Mouse (Mus musculus) liver, embryonic 14.5 days (tissue): ENCODE results near the gene Brsk1. TPM values are rescaled to one million over a fixed set of nuclear protein-coding genes. Genes with fewer than 3 reads are reported as not detected.
A peak's percentile ranks its signal among the peaks of the same experiment; 100 is the strongest.

Source experiments
- ATAC-seq: fragments of 200-750 bp; cut with Nextera tagmentation; 2 replicates; pipeline ENCODE4 v1.8.0; 2017; ENCODE audit warnings: moderate number of reproducible peaks, mild to moderate bottlenecking, moderate library complexity; ENCODE audit not compliant: insufficient read depth
- DNase-seq, 3 experiments: peaks; one replicate each; pipeline ENCODE4 v3.0.0-alpha.2; 2012 to 2013; ENCODE audit warnings: low read depth in 3 of 3, low spot score in 3 of 3
- H3K27ac ChIP-seq: fragments of 300-500 bp; sonication (generic); 2 replicates; pipeline ENCODE4 v1.5.1; 2014; ENCODE audit warnings: moderate library complexity, mild to moderate bottlenecking, control low read depth, inconsistent platforms
- H3K27me3 ChIP-seq: fragments of 300-500 bp; sonication (generic); 2 replicates; pipeline ENCODE4 v1.6.1; 2014; ENCODE audit warnings: mild to moderate bottlenecking, low read length, moderate library complexity; ENCODE audit not compliant: control insufficient read depth, insufficient read depth
- H3K36me3 ChIP-seq: fragments of 300-500 bp; sonication (generic); replicated peaks from 2 replicates; pipeline ENCODE4 v1.6.1; 2014; ENCODE audit warnings: low read depth; ENCODE audit not compliant: control insufficient read depth, insufficient read depth
- H3K4me1 ChIP-seq, 2 experiments: fragments of 200-500 bp in 1 of 2; fragments of 300-500 bp in 1 of 2; sonication (generic) in 1 of 2; replicated peaks; 2 replicates each; pipeline ENCODE4 v1.6.1; 2012 to 2014; ENCODE audit warnings: antibody characterized with exemption in 1 of 2, inconsistent platforms in 1 of 2, low read length in 1 of 2; ENCODE audit not compliant: control insufficient read depth in 2 of 2, insufficient read depth in 2 of 2
- H3K4me2 ChIP-seq: fragments of 300-500 bp; sonication (generic); 2 replicates; pipeline ENCODE4 v1.6.1; 2014; ENCODE audit warnings: low read depth, mild to moderate bottlenecking, control low read depth, moderate library complexity
- H3K4me3 ChIP-seq, 2 experiments: fragments of 200-500 bp in 1 of 2; fragments of 300-500 bp in 1 of 2; sonication (generic) in 1 of 2; 2 replicates each; pipeline ENCODE4 v1.5.1; 2012 to 2014; ENCODE audit warnings: low read depth in 2 of 2, low read length in 2 of 2, mild to moderate bottlenecking in 2 of 2, control low read depth in 1 of 2, inconsistent platforms in 1 of 2, moderate library complexity in 1 of 2; ENCODE audit not compliant: insufficient read depth in 1 of 2
- H3K9ac ChIP-seq: fragments of 300-500 bp; sonication (generic); replicated peaks from 2 replicates; pipeline ENCODE4 v1.6.1; 2014; ENCODE audit warnings: mild to moderate bottlenecking, control low read depth, moderate library complexity
- H3K9me3 ChIP-seq: fragments of 300-500 bp; sonication (generic); 2 replicates; pipeline ENCODE4 v1.6.1; 2016; ENCODE audit warnings: low read length, mixed read lengths; ENCODE audit not compliant: control insufficient read depth
- CTCF ChIP-seq: IDR thresholded peaks from 2 replicates; pipeline ENCODE4 v1.5.1; 2016; ENCODE audit warnings: antibody characterized with exemption, low read depth, control low read depth
- EP300 ChIP-seq: IDR thresholded peaks from 2 replicates; pipeline ENCODE4 v1.6.1; 2016; ENCODE audit warnings: antibody characterized with exemption, low read depth
- WGBS: fragments of 180-500 bp; shearing (Covaris S2); extraction: QIAGEN DNeasy Blood & Tissue Kit; methylation state at CpG from one replicate; pipeline ENCODE4 v1.1.7; 2014; ENCODE audit not compliant: insufficient replicate concordance; 5-methylcytosine and 5-hydroxymethylcytosine counted together
- polyA plus RNA-seq, 2 experiments: library from polyadenylated mRNA; depleted of rRNA in 1 of 2; stranded (reverse) in 1 of 2; unstranded in 1 of 2; fragments of >200 nt; fragmentation: Nextera tagmentation in 1 of 2; extraction: Ambion mirVana in 1 of 2; gene quantifications; 2 replicates each; pipeline versions ENCODE4 v1.2.1 to v1.2.3; 2012 to 2014

Brsk1 gene
- polyA plus RNA-seq, 2 experiments = 0.39 TPM; not detected in 1

- H3K36me3 ChIP-seq = peaks cover 8% of the 10 kb centered on the region
- 25% methylated on average over 9 of the region's 9 CpGs for WGBS
- no peaks in the 10 kb centered on the region for H3K27me3 ChIP-seq
- H3K4me2 ChIP-seq = peak overlapping the region; percentile 99
- no peak for ATAC-seq
- DNase-seq = no peak
- H3K4me3 ChIP-seq = peak overlapping the region; percentile 73 to 99
- H3K4me1 ChIP-seq = peaks cover 33 to 35% of the 10 kb centered on the region in 2 experiments
- TF ChIP-seq EP300 = no peak
- TF ChIP-seq CTCF = no peak
- H3K27ac ChIP-seq = peak overlapping the region; percentile 72
- peak overlapping the region; percentile 94 for H3K9ac ChIP-seq
- H3K9me3 ChIP-seq = no peaks in the 10 kb centered on the region
Observed at GRCm38 (mm10) chr7:4657521-4658127, 32.8 kb upstream of the Brsk1 start.

GRCm38 (mm10) chr7:4658128-4658907 lies 32.1 kb upstream of the Brsk1 start:
- H3K4me2 ChIP-seq = peak overlapping the region; percentile 99
- H3K27me3 ChIP-seq = no peaks in the 10 kb centered on the region
- WGBS = under 1% methylated on average over 74 of the region's 78 CpGs
- H3K9ac ChIP-seq = peak overlapping the region; percentile 94
- no peaks in the 10 kb centered on the region for H3K9me3 ChIP-seq
- peaks cover 33 to 34% of the 10 kb centered on the region in 2 experiments for H3K4me1 ChIP-seq
- ATAC-seq (peak; percentile 55), DNase-seq (no peak)
- no peak for TF ChIP-seq CTCF
- TF ChIP-seq EP300 = no peak
- peak overlapping the region; percentile 72 for H3K27ac ChIP-seq
- H3K4me3 ChIP-seq = peak overlapping the region; percentile 73 to 99
- peaks cover 4% of the 10 kb centered on the region for H3K36me3 ChIP-seq

- H3K27me3 ChIP-seq = no peaks in the 10 kb centered on the region
- TF ChIP-seq EP300 (peak; percentile 13; the same call in 1 of the 2 replicates), CTCF (peak; percentile 70)
- peak; percentile 93 to 95 (median 94) for DNase-seq
- peak within 1 kb of the TSS; percentile 99 for H3K4me2 ChIP-seq
- peak within 1 kb of the TSS; percentile 94 for H3K9ac ChIP-seq
- H3K36me3 ChIP-seq = no peaks in the 10 kb centered on the region; the same call in 1 of the 2 replicates
- no peaks in the 10 kb centered on the region for H3K9me3 ChIP-seq
- ATAC-seq = peak; percentile 95
- H3K27ac ChIP-seq = peak within 1 kb of the TSS; percentile 89
- peak within 1 kb of the TSS; percentile 75 to 99 for H3K4me3 ChIP-seq
- H3K4me1 ChIP-seq = peaks cover 30 to 33% of the 10 kb centered on the region in 2 experiments
- WGBS = under 1% methylated on average over 54 of the region's 54 CpGs
Observed at GRCm38 (mm10) chr7:4658912-4659551, 31.4 kb upstream of the Brsk1 start, which contains the start of gene Ppp6r1. Gene Ppp6r1, minus strand, starts transcription at chr7:4659019.

- Histone ChIP-seq H3K27me3 (no peaks in the 10 kb centered on the region), H3K9me3 (no peaks in the 10 kb centered on the region), H3K4me3 (peak overlapping the region in 1 of 2 experiments; percentile 99; a peak in 2 of 4 replicates), H3K36me3 (no peaks in the 10 kb centered on the region; the same call in 1 of the 2 replicates), H3K9ac (peak overlapping the region; percentile 85), H3K27ac (peak overlapping the region; percentile 89), H3K4me2 (peak overlapping the region; percentile 99), H3K4me1 (peaks cover 24 to 27% of the 10 kb centered on the region in 2 experiments)
- 70% methylated on average over 3 of the region's 3 CpGs for WGBS
- TF ChIP-seq CTCF (no peak), EP300 (no peak)
- ATAC-seq = no peak
- DNase-seq = no peak
Observed at GRCm38 (mm10) chr7:4659911-4660443, 30.4 kb upstream of the Brsk1 start.
